Mouse (Mus musculus): ENCODE measurements around the gene Gm12258.

The Gm12258 gene

GRCm38 (mm10) chr11:58901080-58901479 lies 54.1 kb downstream of the Gm12258 start:
- DNase-seq (ENCODE audit: low read depth, low spot score), result no peak

- DNase-seq (ENCODE audit: low read depth, low spot score), result peak; percentile 93
Measured at GRCm38 (mm10) chr11:58903511-58904409, 56.8 kb downstream of the Gm12258 start, which contains the start of gene Zfp39. Zfp39 (minus strand) TSS chr11:58904225.

GRCm38 (mm10) chr11:58904410-58904718 lies 57.4 kb downstream of the Gm12258 start:
- DNase-seq (ENCODE audit: low read depth, low spot score), result no peak

GRCm38 (mm10) chr11:58904838-58905237 lies 57.9 kb downstream of the Gm12258 start:
- peak; percentile 24 for DNase-seq (ENCODE audit: low read depth, low spot score)

All from mesoderm, embryonic 11.5 days (tissue).